Mouse (Mus musculus) central nervous system, embryonic 11.5 days (tissue): ENCODE results near the gene Capn13. TPM values are rescaled to one million over a fixed set of nuclear protein-coding genes. Genes with fewer than 3 reads are reported as not detected.

Experiments used
- polyA plus RNA-seq: library from polyadenylated mRNA; depleted of rRNA; stranded (reverse); fragments of >200 nt; gene quantifications from 2 replicates; pipeline ENCODE4 v1.2.3, GENCODE M21; 2012; rRNA removed

Gene Capn13
- polyA plus RNA-seq, result 0.09 and 0.10 TPM in 2 replicates

DNA sequence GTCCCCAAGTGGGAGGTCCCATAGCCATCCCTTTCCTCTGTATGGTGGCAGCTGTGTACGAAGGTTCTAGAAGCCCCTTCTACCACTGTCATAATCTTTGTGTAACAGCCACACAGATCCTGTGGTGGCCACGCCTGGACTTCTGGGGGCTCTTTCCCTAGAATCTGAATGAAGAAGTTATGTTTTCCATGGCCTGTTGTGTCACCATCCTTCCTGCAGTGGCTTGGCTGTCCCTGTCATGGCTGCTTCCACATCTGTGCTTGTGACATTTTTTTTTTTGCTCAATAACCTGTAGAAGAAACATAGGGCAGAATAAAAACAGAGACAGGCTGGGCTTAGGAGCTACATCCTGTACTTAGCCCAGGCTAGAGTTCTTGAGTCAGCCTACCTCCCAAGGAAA lies at the start of gene Capn13:
Gene Capn13, minus strand, starts transcription at position 5 of the 400 bp plus-strand sequence.

